Mouse (Mus musculus) hindbrain, embryonic 12.5 days (tissue): ENCODE data around the gene Sys1. TPM values are rescaled to one million over a fixed set of nuclear protein-coding genes. Genes with fewer than 3 reads are reported as not detected.
A peak's percentile ranks its signal among the peaks of the same experiment; 100 is the strongest.

ENCODE experiments used
- ATAC-seq: fragments of 200-750 bp; cut with Nextera tagmentation; 2 replicates; pipeline ENCODE4 v1.8.0; 2017; ENCODE audit warnings: moderate TSS enrichment; ENCODE audit not compliant: low FRiP score
- H3K27ac ChIP-seq: fragments of 300-500 bp; sonication (generic); 2 replicates; pipeline ENCODE4 v1.5.1; 2016; ENCODE audit warnings: mild to moderate bottlenecking
- H3K27me3 ChIP-seq: fragments of 300-500 bp; sonication (generic); 2 replicates; pipeline ENCODE4 v1.6.1; 2016; ENCODE audit warnings: mild to moderate bottlenecking
- H3K36me3 ChIP-seq: fragments of 300-500 bp; sonication (generic); 2 replicates; pipeline ENCODE4 v1.6.1; 2016; ENCODE audit warnings: mild to moderate bottlenecking
- H3K4me1 ChIP-seq: fragments of 300-500 bp; sonication (generic); 2 replicates; pipeline ENCODE4 v1.6.1; 2016
- H3K4me2 ChIP-seq: fragments of 300-500 bp; sonication (generic); replicated peaks from 2 replicates; pipeline ENCODE4 v1.6.1; 2016; ENCODE audit warnings: mild to moderate bottlenecking
- H3K4me3 ChIP-seq: fragments of 300-500 bp; sonication (generic); 2 replicates; pipeline ENCODE4 v1.5.1; 2016; ENCODE audit warnings: mild to moderate bottlenecking
- H3K9ac ChIP-seq: fragments of 300-500 bp; sonication (generic); 2 replicates; pipeline ENCODE4 v1.6.1; 2016; ENCODE audit warnings: mild to moderate bottlenecking, moderate library complexity
- H3K9me3 ChIP-seq: fragments of 300-500 bp; sonication (generic); replicated peaks from 2 replicates; pipeline ENCODE4 v1.6.1; 2016; ENCODE audit warnings: mild to moderate bottlenecking
- WGBS: fragments of 180-500 bp; shearing (Covaris S2); methylation state at CpG from one replicate; pipeline ENCODE4 v1.1.7; 2016; 5-methylcytosine and 5-hydroxymethylcytosine counted together
- polyA plus RNA-seq: library from polyadenylated mRNA; unstranded; fragments of >200 nt; fragmentation: Nextera tagmentation; extraction: Ambion mirVana; gene quantifications from 2 replicates; pipeline ENCODE4 v1.2.1, GENCODE M21; 2016

The Sys1 gene
- polyA plus RNA-seq, 1 experiment from 2014 or later: 71.5 TPM

DNA sequence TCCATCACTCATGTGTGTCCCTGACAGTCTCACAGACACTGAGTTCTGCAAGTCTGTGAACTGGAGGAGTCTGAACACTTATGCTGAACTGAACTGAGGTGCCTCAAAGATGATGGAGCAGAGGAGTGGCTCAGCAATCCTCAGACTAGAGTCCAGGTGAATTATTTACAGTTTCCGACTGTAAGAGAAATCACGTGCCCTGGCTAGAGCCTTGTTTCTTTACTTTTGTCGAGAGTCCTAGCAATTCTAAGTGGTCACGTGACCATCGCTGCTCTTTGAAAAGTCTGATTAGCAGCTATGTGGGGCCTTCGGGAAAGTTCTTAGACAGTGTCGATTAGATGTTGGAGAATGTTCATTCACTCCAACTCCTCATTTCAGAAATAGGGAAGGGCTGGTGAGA lies 1.2 kb downstream of the Sys1 start:
- H3K36me3 ChIP-seq: 0 out of 2 replicates have a peak, but pooled peaks cover under 1% of the 10 kb centered on the region
- H3K9me3 ChIP-seq: no peaks in the 10 kb centered on the region
- 63% methylated on average over 7 of the region's 7 CpGs for WGBS
- H3K27me3 ChIP-seq: peaks cover 2% of the 10 kb centered on the region; the same call in 1 of the 2 replicates
- no peak for ATAC-seq
- no peak overlapping the region for H3K27ac ChIP-seq
- no peak overlapping the region for H3K4me2 ChIP-seq
- H3K4me3 ChIP-seq: no peak overlapping the region
- H3K4me1 ChIP-seq: peaks cover 23% of the 10 kb centered on the region
- no peak overlapping the region for H3K9ac ChIP-seq

DNA sequence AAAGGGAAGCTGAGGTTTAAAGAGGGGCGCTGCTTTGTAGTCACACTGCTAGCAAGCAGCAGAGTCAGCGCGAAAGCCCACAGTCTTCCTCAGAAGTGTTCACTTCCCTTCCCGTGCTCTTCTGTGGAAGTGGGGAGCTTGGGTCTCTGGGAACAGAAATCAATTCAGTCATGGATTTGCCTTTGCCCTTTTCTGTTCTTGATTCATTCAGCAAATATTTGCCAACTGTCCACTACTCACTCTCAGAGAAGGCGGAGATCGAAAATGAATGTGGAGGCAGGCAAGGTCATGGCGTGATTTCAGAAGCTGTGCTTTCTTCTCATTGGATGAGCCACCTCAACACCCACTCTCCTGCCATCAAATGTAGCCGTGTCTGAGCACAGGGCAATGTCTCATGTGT lies 1.8 kb downstream of the Sys1 start:
- peaks cover 2% of the 10 kb centered on the region; the same call in 1 of the 2 replicates for H3K27me3 ChIP-seq
- WGBS: 94% methylated on average over 8 of the region's 8 CpGs
- H3K27ac ChIP-seq: no peak overlapping the region
- peaks cover 6% of the 10 kb centered on the region; the same call in 1 of the 2 replicates for H3K36me3 ChIP-seq
- no peak overlapping the region for H3K4me2 ChIP-seq
- no peak overlapping the region for H3K4me3 ChIP-seq
- no peak for ATAC-seq
- H3K9ac ChIP-seq: no peak overlapping the region
- H3K4me1 ChIP-seq: peaks cover 23% of the 10 kb centered on the region
- no peaks in the 10 kb centered on the region for H3K9me3 ChIP-seq

DNA sequence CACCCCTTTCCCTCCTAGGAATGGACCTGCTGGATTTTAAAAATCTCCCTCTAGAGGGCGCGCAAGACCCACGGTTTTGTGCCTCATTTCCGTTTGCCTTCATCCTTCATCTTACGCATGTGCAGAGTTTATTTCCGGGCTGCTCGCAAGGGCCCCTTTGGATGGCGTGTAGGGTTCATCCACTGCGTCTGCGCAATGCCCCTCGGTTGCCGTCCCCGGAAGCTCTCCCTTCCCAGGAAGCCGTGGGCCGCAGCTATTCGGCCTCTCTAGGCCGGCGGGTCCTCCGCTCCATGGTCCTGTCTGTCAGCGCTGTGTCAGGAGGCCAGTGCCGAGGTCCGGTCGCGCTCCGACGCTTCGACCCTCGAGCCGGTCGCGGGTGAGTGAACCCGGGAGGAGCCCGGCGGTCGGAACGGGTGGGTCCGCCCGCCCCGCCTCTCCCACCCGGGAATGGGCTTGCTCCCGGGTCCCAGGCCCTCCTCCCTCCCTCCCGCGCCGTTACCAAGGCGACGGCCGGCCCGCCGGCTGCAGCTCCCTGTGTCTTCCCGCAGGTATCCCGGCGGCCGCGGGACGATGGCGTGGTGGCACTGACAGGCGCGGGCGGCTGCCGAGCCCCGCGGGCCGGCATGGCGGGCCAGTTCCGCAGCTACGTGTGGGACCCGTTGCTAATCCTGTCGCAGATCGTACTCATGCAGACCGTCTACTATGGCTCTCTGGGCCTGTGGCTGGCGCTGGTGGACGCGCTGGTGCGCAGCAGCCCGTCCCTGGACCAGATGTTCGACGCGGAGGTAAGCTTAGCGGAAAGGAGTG lies 4.2 kb downstream of the Sys1 start, which contains the start of gene Gm20458:
Gm20458 (plus strand) TSS at position 223 of the 807 bp plus-strand sequence.
- peak within 1 kb of the TSS; percentile 83 for H3K4me2 ChIP-seq
- no peaks in the 10 kb centered on the region for H3K9me3 ChIP-seq
- peak within 1 kb of the TSS; percentile 95 for H3K27ac ChIP-seq
- no peaks in the 10 kb centered on the region for H3K27me3 ChIP-seq
- WGBS: under 1% methylated on average over 75 of the region's 79 CpGs
- peak; percentile 99 for ATAC-seq
- peak within 1 kb of the TSS; percentile 87 for H3K4me3 ChIP-seq
- peaks cover 29% of the 10 kb centered on the region for H3K36me3 ChIP-seq
- H3K9ac ChIP-seq: peak within 1 kb of the TSS; percentile 82
- peaks cover 23% of the 10 kb centered on the region for H3K4me1 ChIP-seq

DNA sequence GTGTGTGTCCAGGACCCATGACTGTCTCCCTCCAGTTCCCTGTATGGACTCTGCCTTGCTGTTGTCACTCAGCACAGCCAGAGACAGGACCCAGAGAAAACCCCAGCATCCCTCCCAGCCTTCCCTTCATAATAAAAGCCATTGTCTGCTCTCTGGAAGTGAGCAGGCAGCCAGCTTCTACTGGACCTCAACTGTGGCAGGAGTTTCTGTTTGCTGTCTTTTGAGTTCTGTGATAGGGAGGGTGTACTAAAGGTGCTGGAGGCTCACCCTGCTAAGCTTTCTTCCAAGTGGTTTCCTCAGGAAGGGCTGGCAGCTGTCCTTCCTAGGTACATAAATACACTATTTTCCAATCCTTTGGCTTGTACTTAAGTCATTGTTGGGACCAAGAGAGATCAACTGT lies 8.4 kb downstream of the Sys1 start:
- Histone ChIP-seq H3K27ac (no peak overlapping the region), H3K27me3 (no peaks in the 10 kb centered on the region), H3K9ac (no peak overlapping the region), H3K4me2 (no peak overlapping the region), H3K4me1 (peaks cover 14% of the 10 kb centered on the region), H3K4me3 (no peak overlapping the region), H3K36me3 (peaks cover 43% of the 10 kb centered on the region), H3K9me3 (no peaks in the 10 kb centered on the region)
- no peak for ATAC-seq

DNA sequence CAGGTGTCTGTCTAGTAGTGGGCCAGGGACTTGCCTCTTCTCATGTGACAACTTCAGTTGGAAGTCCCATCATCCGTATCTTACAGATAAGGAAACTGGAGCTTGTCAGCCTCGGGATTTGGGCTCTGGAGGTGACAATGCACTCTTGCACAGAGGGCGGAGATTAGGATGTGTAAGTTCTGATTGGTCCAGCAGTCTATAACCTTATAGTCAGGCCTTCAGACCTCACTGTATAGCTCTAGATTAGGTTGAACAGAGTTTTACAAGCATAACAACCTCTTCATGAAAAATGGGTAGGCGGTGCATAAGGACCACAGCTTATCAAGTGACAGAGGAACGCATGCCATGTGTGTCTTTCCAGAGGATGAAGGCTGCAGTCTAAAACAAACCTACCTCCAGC lies 10.0 kb downstream of the Sys1 start:
- Histone ChIP-seq H3K4me3 (no peak overlapping the region), H3K36me3 (peaks cover 48% of the 10 kb centered on the region), H3K27ac (no peak overlapping the region), H3K9me3 (no peaks in the 10 kb centered on the region), H3K9ac (no peak overlapping the region), H3K4me2 (no peak overlapping the region), H3K27me3 (no peaks in the 10 kb centered on the region), H3K4me1 (peaks cover 11% of the 10 kb centered on the region)
- 86% methylated on average over 5 of the region's 5 CpGs for WGBS
- no peak for ATAC-seq

DNA sequence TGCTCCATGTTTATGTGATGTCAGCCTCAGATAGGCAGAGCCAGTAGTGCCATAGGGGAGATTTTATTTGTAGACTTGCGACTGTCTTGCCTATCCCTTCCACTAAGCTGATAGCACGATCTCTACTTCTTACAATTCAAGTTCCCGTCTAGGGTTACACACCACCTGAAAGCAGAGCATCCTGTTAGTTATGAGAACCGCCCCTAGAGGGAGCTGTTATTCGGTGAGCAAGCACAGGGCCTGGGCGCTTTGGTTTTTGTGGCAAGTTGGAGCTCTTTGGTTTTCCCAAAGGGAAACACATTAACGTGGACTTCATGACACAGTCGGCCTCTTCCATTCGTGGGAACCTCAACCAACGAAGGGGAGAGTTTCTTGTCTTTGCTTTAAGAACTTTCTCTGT lies 13.5 kb downstream of the Sys1 start:
- Histone ChIP-seq H3K4me1 (no peaks in the 10 kb centered on the region), H3K36me3 (peaks cover 45% of the 10 kb centered on the region), H3K9me3 (no peaks in the 10 kb centered on the region), H3K27me3 (no peaks in the 10 kb centered on the region), H3K4me2 (no peak overlapping the region), H3K9ac (no peak overlapping the region), H3K4me3 (no peak overlapping the region), H3K27ac (no peak overlapping the region)
- no peak for ATAC-seq
- 35% methylated on average over 10 of the region's 10 CpGs for WGBS

DNA sequence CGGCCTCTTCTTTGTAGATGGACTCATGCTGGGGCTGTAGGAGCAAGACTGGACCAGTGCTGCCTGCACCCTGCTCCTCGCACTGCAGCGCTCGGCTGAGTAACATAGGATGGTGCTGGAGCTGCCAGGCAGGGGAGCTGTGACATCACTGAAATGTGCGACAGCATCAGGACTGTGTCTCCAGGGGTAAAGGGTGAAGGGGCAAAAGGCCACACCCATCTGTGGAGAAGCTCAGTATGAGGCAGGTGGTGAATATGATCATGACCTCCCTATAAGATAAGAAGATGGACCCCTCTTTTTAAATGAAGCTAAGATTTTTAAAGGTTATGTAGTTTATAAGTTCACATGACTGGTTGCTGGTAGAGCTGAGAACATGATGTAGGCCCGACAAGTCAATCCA lies 16.9 kb downstream of the Sys1 start, which contains the start of gene Trp53tg5:
Trp53tg5 (minus strand) TSS at position 101 of the 400 bp plus-strand sequence.
- Histone ChIP-seq H3K27me3 (no peaks in the 10 kb centered on the region), H3K27ac (no peak within 1 kb of the TSS), H3K9me3 (no peaks in the 10 kb centered on the region), H3K4me2 (no peak within 1 kb of the TSS), H3K9ac (no peak within 1 kb of the TSS), H3K4me3 (no peak within 1 kb of the TSS), H3K4me1 (no peaks in the 10 kb centered on the region), H3K36me3 (peaks cover 28% of the 10 kb centered on the region)
- WGBS: 82% methylated on average over 6 of the region's 6 CpGs
- ATAC-seq: no peak

DNA sequence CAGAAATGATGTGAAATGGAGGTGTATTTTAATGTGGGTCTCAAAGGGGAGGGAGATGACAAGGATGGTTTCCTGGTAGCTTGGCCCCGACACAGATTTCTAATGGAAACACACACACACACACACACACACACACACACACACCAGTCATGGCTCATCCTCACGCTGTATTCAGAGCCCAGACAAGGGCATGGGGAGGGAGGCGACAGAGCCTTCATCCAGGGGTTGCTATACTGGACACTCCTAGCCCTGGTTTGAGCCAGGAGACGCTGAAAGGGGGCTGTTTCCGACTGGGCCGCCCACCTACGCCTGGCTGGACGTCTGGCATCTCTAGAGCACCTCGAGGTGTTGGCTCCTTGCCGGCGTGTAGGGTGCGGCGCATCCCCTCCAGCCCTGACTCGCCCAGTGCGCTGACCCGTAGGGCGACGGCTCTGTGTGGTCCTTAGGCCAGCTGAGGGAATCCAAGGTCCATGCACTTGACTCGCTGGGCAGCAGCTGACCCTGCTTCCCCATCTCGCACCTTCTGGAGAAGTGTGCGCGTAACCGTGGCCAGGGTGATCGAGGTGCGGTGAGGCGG lies 29.0 kb downstream of the Sys1 start, which contains the start of gene Dbndd2:
Dbndd2 (plus strand) TSS at position 426 of the 577 bp plus-strand sequence.
- H3K9ac ChIP-seq: peak within 1 kb of the TSS; percentile 72
- peak within 1 kb of the TSS; percentile 99 for H3K4me2 ChIP-seq
- no peaks in the 10 kb centered on the region for H3K9me3 ChIP-seq
- H3K36me3 ChIP-seq: 0 out of 2 replicates have a peak, but pooled peaks cover 6% of the 10 kb centered on the region
- H3K27ac ChIP-seq: no peak within 1 kb of the TSS
- H3K27me3 ChIP-seq: peaks cover 45% of the 10 kb centered on the region
- ATAC-seq: peak; percentile 58
- peak within 1 kb of the TSS; percentile 62 for H3K4me3 ChIP-seq
- peaks cover 16% of the 10 kb centered on the region for H3K4me1 ChIP-seq
- 1% methylated on average over 26 of the region's 26 CpGs for WGBS

DNA sequence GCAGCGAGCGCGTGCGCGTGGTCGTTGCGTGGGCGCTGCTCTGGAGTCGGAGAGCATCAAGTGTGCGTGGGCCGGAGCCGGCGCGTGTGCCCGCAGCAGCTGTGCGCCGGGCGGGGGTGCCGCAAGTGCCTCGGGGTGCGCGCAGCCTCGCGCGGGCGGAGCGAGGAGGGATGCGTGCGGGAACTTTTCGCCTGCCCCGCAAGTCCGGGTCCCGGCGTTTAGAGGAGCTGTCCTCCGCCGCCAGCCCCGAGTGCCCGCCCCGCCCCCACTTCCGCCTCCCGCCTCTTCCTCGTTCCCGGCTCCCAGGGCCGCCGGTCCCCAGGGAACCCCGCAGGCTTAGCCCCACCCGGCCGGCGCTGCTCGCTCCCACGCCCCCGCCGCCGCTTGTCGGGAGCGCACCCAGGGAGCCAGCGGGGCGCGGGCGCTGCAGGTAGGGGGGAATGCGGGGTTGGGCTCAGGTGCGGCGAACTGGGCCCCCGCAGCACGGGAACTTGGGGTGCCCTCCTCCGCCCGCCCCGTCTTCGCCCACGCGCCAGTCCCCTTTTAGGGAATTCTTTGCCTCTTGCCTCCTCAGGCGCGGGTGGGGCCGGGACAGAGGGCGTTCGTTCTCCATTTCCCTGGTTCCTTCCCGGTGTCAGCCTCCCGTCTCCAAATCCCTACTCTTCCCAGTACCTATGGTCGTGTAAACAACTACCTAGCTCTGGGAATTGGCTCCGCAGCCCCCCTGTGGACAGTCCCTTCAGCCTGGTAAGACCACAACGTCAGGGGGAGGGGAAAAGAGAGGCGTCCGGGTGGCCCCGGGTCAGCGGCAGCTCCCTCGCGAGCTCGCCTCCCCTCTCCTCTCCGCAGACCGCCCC lies 29.7 kb downstream of the Sys1 start:
- H3K4me3 ChIP-seq: peak overlapping the region; percentile 62
- peaks cover 45% of the 10 kb centered on the region for H3K27me3 ChIP-seq
- H3K27ac ChIP-seq: no peak overlapping the region
- H3K4me2 ChIP-seq: peak overlapping the region; percentile 99
- WGBS: under 1% methylated on average over 83 of the region's 90 CpGs
- ATAC-seq: peak; percentile 43
- H3K9me3 ChIP-seq: no peaks in the 10 kb centered on the region
- H3K36me3 ChIP-seq: 0 out of 2 replicates have a peak, but pooled peaks cover 6% of the 10 kb centered on the region
- peak overlapping the region; percentile 72 for H3K9ac ChIP-seq
- peaks cover 16% of the 10 kb centered on the region for H3K4me1 ChIP-seq

DNA sequence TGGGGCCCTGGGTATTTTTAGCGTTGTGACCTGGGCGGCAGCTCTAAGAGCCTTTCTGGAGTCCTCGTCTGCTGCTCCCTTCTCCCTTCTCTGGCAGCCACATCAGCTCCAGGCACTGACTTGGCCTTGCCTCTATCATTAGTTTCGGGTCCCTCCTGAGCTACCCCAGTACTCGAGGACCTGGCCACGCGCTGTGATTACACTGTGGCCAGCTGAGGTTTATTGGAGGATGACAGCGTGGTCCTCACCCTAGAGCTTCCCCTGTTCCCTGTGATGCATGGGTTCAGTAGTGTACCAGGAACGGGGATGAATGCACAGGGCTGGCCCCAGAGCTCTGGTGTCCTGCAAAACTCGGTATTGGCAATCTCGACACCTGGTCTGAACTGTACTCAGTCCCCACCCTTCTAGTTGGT lies 30.4 kb downstream of the Sys1 start:
- Histone ChIP-seq H3K9me3 (no peaks in the 10 kb centered on the region), H3K4me2 (peak overlapping the region; percentile 99), H3K36me3 (0 out of 2 replicates have a peak, but pooled peaks cover 6% of the 10 kb centered on the region), H3K27me3 (peaks cover 45% of the 10 kb centered on the region), H3K27ac (no peak overlapping the region), H3K4me3 (peak overlapping the region; percentile 62), H3K9ac (peak overlapping the region; percentile 72), H3K4me1 (peaks cover 16% of the 10 kb centered on the region)
- WGBS: 14% methylated on average over 11 of the region's 11 CpGs
- ATAC-seq: 0 out of 2 replicates have a peak, but pooled peaks have one; percentile 4

DNA sequence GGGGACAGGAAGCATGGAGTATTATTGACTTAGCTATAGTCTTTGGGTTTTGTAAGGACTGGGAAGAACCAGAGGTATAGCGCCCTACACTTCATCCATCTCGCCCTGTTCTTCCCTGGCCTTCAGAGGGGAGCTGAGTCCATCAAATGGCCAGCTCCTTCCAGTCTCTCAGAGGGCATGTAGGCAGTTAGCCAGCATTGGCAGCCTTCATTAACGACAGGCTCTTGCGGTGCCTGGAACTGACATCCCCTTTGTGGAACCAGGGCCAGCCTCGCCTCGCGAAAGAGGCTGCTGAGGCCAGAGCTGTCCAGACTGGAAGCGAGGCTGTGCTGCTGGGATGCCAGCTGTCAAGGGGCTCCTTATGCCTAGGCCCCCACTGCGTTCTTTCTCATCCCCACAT lies 31.0 kb downstream of the Sys1 start:
- no peak overlapping the region for H3K4me2 ChIP-seq
- peaks cover 16% of the 10 kb centered on the region for H3K4me1 ChIP-seq
- H3K9ac ChIP-seq: no peak overlapping the region
- H3K27ac ChIP-seq: no peak overlapping the region
- H3K27me3 ChIP-seq: peaks cover 45% of the 10 kb centered on the region
- no peak overlapping the region for H3K4me3 ChIP-seq
- 0 out of 2 replicates have a peak, but pooled peaks cover 6% of the 10 kb centered on the region for H3K36me3 ChIP-seq
- ATAC-seq: no peak
- H3K9me3 ChIP-seq: no peaks in the 10 kb centered on the region
- 68% methylated on average over 9 of the region's 9 CpGs for WGBS

DNA sequence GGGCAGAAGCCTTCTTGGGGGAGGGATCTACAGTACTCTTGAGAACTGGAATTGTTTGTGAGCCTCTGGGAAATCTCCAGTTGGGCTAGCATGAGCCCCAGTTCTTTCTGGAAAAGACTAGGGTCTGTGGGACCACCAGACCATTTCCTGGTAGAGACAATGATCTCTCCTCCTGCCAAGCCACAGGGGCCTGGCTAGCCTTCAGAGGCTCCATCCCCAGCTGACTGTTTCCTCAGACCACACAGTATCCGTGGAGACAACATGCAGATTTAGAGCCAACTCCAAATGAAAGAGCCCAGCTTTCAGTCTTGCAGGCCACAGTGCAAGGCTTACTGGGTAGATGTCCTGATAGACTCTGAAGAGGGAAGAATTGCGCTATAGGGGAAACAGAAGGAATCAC lies 37.4 kb downstream of the Sys1 start:
- Histone ChIP-seq H3K4me1 (peaks cover 8% of the 10 kb centered on the region), H3K4me3 (no peak overlapping the region), H3K27ac (no peak overlapping the region)

More for the DNA sequence above, 37.4 kb downstream of the Sys1 start:
- Histone ChIP-seq H3K9ac (no peak overlapping the region), H3K36me3 (peaks cover 6% of the 10 kb centered on the region; the same call in 1 of the 2 replicates), H3K27me3 (0 out of 2 replicates have a peak, but pooled peaks cover 3% of the 10 kb centered on the region), H3K4me2 (no peak overlapping the region), H3K9me3 (no peaks in the 10 kb centered on the region)
- 49% methylated on average over 2 of the region's 2 CpGs for WGBS
- no peak for ATAC-seq
